Mouse (Mus musculus) liver, embryonic 13.5 days (tissue): ENCODE results near the gene B9d2. TPM values are rescaled to one million over a fixed set of nuclear protein-coding genes. Genes with fewer than 3 reads are reported as not detected.

Source experiments
- polyA plus RNA-seq: library from polyadenylated mRNA; unstranded; fragments of >200 nt; fragmentation: Nextera tagmentation; extraction: Ambion mirVana; gene quantifications from 2 replicates; pipeline ENCODE4 v1.2.1, GENCODE M21; 2015

B9d2 gene
- polyA plus RNA-seq, 1 experiment from 2014 or later, result 25.1 TPM

Other genes starting within 250 kb of the B9d2 start
- gene Ceacam1, start 203.2 kb upstream of the B9d2 start, polyA plus RNA-seq, result 1.7 and 2.5 TPM in 2 replicates
- 0.03 TPM in 1 of 2 replicates, not detected in the other for gene Ceacam2, start 140.9 kb upstream of the B9d2 start, polyA plus RNA-seq
- gene Erich4, start 64.9 kb upstream of the B9d2 start, polyA plus RNA-seq, result 0.32 TPM in 2 replicates
- gene Dmac2, start 61.4 kb upstream of the B9d2 start, polyA plus RNA-seq, result 10.4 and 11.3 TPM in 2 replicates
- 2.1 and 2.2 TPM in 2 replicates for gene B3gnt8, start 54.1 kb upstream of the B9d2 start, polyA plus RNA-seq
- 20.0 and 21.6 TPM in 2 replicates for gene Bckdha, start 21.8 kb upstream of the B9d2 start, polyA plus RNA-seq
- 62.3 and 68.8 TPM in 2 replicates for gene Exosc5, start 21.6 kb upstream of the B9d2 start, polyA plus RNA-seq
- 1.0 and 1.1 TPM in 2 replicates for gene Tmem91, start 5.6 kb upstream of the B9d2 start, polyA plus RNA-seq
- gene Tgfb1, start 6.2 kb downstream of the B9d2 start, polyA plus RNA-seq, result 6.1 and 6.9 TPM in 2 replicates
- 8.8 and 10.7 TPM in 2 replicates for gene Ccdc97, start 38.3 kb downstream of the B9d2 start, polyA plus RNA-seq
- gene Hnrnpul1, start 74.0 kb downstream of the B9d2 start, polyA plus RNA-seq, result 31.4 and 36.3 TPM in 2 replicates
- 13.3 and 14.5 TPM in 2 replicates for gene Axl, start 107.9 kb downstream of the B9d2 start, polyA plus RNA-seq
- gene Cyp2s1, start 136.1 kb downstream of the B9d2 start, polyA plus RNA-seq, result 0.34 and 0.38 TPM in 2 replicates
- 0.05 and 0.06 TPM in 2 replicates for gene Cyp2b10, start 216.8 kb downstream of the B9d2 start, polyA plus RNA-seq